Mouse (Mus musculus): ENCODE data around the gene Ripor2. TPM values are rescaled to one million over a fixed set of nuclear protein-coding genes. Genes with fewer than 3 reads are reported as not detected.
A peak's percentile ranks its signal among the peaks of the same experiment; 100 is the strongest.

The Ripor2 gene
- total RNA-seq (2021), result 1 to 10 TPM; 5.7 to 5.9 TPM

GRCm38 (mm10) chr13:24581833-24582232 is at the start of gene Ripor2:
TSS of gene Ripor2 (plus strand) at chr13:24582189.
- DNase-seq, result no peak
- intact Hi-C loops (cut with DNase I), result no loop called here

GRCm38 (mm10) chr13:24536531-24537167 is 45.3 kb upstream of the Ripor2 start:
- intact Hi-C loops (cut with DNase I), result no loop called here
- no peak for DNase-seq

GRCm38 (mm10) chr13:24538012-24538411 is 44.0 kb upstream of the Ripor2 start:
- no peak for DNase-seq
- intact Hi-C loops (cut with DNase I), result no loop called here

- intact Hi-C loops (cut with DNase I), result no loop called here
- peak; percentile 12 to 14 for DNase-seq
Measured at GRCm38 (mm10) chr13:24538941-24539340, 43.0 kb upstream of the Ripor2 start.

GRCm38 (mm10) chr13:24545677-24546076 is 36.3 kb upstream of the Ripor2 start:
- no peak for DNase-seq
- intact Hi-C loops (cut with DNase I), result no loop called here

GRCm38 (mm10) chr13:24546801-24547459 is 35.1 kb upstream of the Ripor2 start:
- no peak for DNase-seq
- intact Hi-C loops (cut with DNase I), result no loop called here

GRCm38 (mm10) chr13:24548911-24549310 is 33.1 kb upstream of the Ripor2 start:
- no peak for DNase-seq
- intact Hi-C loops (cut with DNase I), result no loop called here

- intact Hi-C loops (cut with DNase I), result no loop called here
- DNase-seq, result no peak
Measured at GRCm38 (mm10) chr13:24551100-24551931, 30.7 kb upstream of the Ripor2 start.

GRCm38 (mm10) chr13:24552039-24552438 is 29.9 kb upstream of the Ripor2 start:
- intact Hi-C loops (cut with DNase I), result no loop called here
- no peak for DNase-seq

- DNase-seq, result no peak
- intact Hi-C loops (cut with DNase I), result no loop called here
Measured at GRCm38 (mm10) chr13:24561391-24561790, 20.6 kb upstream of the Ripor2 start.

- intact Hi-C loops (cut with DNase I), result loop anchor here (5.0 kb wide), 1 partner anchor 53 kb away; no protein-coding TSS in a partner anchor
- no peak for DNase-seq
Measured at GRCm38 (mm10) chr13:24564706-24565105, 17.3 kb upstream of the Ripor2 start.

- intact Hi-C loops (cut with DNase I), result loop anchor here (5.0 kb wide), 1 partner anchor 52 kb away; no protein-coding TSS in a partner anchor
- peak; percentile 31 to 51 for DNase-seq
Measured at GRCm38 (mm10) chr13:24565230-24565949, 16.6 kb upstream of the Ripor2 start.

GRCm38 (mm10) chr13:24565950-24566320 is 16.1 kb upstream of the Ripor2 start:
- peak in 1 of 2 experiments; percentile 18 for DNase-seq
- intact Hi-C loops (cut with DNase I), result loop anchor here (5.0 kb wide), 1 partner anchor 51 kb away; no protein-coding TSS in a partner anchor

- intact Hi-C loops (cut with DNase I), result loop anchor here (5.0 kb wide), 1 partner anchor 50 kb away; no protein-coding TSS in a partner anchor
- DNase-seq, result no peak
Measured at GRCm38 (mm10) chr13:24567176-24567811, 14.7 kb upstream of the Ripor2 start.

GRCm38 (mm10) chr13:24569066-24569465 is 12.9 kb upstream of the Ripor2 start:
- DNase-seq, result no peak
- intact Hi-C loops (cut with DNase I), result loop anchor here (5.0 kb wide), 1 partner anchor 48 kb away; no protein-coding TSS in a partner anchor

GRCm38 (mm10) chr13:24570716-24571115 is 11.3 kb upstream of the Ripor2 start:
- no peak for DNase-seq
- intact Hi-C loops (cut with DNase I), result no loop called here

- intact Hi-C loops (cut with DNase I), result no loop called here
- peak in 1 of 2 experiments; percentile 29 for DNase-seq
Measured at GRCm38 (mm10) chr13:24571906-24572305, 10.1 kb upstream of the Ripor2 start.

GRCm38 (mm10) chr13:24575126-24575525 is 6.9 kb upstream of the Ripor2 start:
- no peak for DNase-seq
- intact Hi-C loops (cut with DNase I), result no loop called here

- intact Hi-C loops (cut with DNase I), result no loop called here
- no peak for DNase-seq
Measured at GRCm38 (mm10) chr13:24576338-24577119, 5.5 kb upstream of the Ripor2 start.
